19 mouse cellular contexts compared by ENCODE assay signal in genomic region chr13:73347922-73348650, GRCm38 (mm10).
"Had no signal": no experiment of that assay in that cellular context is flagged by ENCODE, and none has a peak within 500 bp of the region (broad histone marks: within the 10 kb centered on the region; RNA-seq: fewer than 3 reads in every experiment).

No protein-coding gene starts in this region.

- H3K36me3 ChIP-seq: limb, embryonic 10.5 days; limb, embryonic 13.5 days; liver, embryonic 12.5 days; liver, embryonic 15.5 days had no signal

- H3K27ac ChIP-seq: limb, embryonic 10.5 days; limb, embryonic 13.5 days; liver, embryonic 12.5 days; liver, embryonic 15.5 days; stomach, postnatal 0 days had no signal

- H3K9ac ChIP-seq: limb, embryonic 13.5 days; liver, embryonic 12.5 days; liver, embryonic 15.5 days had no signal

- DNase-seq: kidney, adult 18-20 months; kidney, adult 9 months; kidney, postnatal 14 days; kidney, postnatal 4 days; liver; lung, adult 18-20 months; midbrain, embryonic 14.5 days; right cerebral cortex, adult 18-20 months; right cerebral cortex, postnatal 14 days; right cerebral cortex, postnatal 4 days; thymus, adult 2 months; thymus, postnatal 14 days; thymus, postnatal 4 days had no signal

- H3K9me3 ChIP-seq: limb, embryonic 10.5 days; limb, embryonic 13.5 days; liver, embryonic 12.5 days; liver, embryonic 15.5 days had no signal

- ATAC-seq: liver, embryonic 12.5 days had no signal

- H3K4me1 ChIP-seq: limb, embryonic 13.5 days had no signal

- H3K4me2 ChIP-seq: limb, embryonic 13.5 days; liver, embryonic 12.5 days; liver, embryonic 15.5 days; midbrain, embryonic 11.5 days had no signal

- H3K4me3 ChIP-seq: limb, embryonic 10.5 days; limb, embryonic 13.5 days; liver, embryonic 12.5 days; liver, embryonic 15.5 days had no signal
